Mouse (Mus musculus) CD8-positive naive resting alpha-beta T cell, adult 2 months (primary cell): ENCODE measurements around the gene Pex11a.
A peak's percentile ranks its signal among the peaks of the same experiment; 100 is the strongest.

Experiments
- DNase-seq, 2 experiments: peaks; one replicate each; pipeline ENCODE4 v3.0.0; 2022; ENCODE audit warnings: low read depth in 2 of 2, low spot score in 2 of 2

Pex11a gene

GRCm38 (mm10) chr7:79740279-79740678 is 2.7 kb downstream of the Pex11a start:
- no peak for DNase-seq

- DNase-seq = no peak
These were observed 4.0 kb downstream of the Pex11a start for GRCm38 (mm10) chr7:79738913-79739312.

GRCm38 (mm10) chr7:79736511-79736910 is 6.4 kb downstream of the Pex11a start:
- DNase-seq = no peak

GRCm38 (mm10) chr7:79734563-79734962 is 8.4 kb downstream of the Pex11a start:
- DNase-seq = no peak

- DNase-seq = no peak
These were observed 10.3 kb downstream of the Pex11a start, which contains the start of gene Plin1 for GRCm38 (mm10) chr7:79732622-79733021. TSS of gene Plin1 (minus strand) at chr7:79732903.

- no peak for DNase-seq
These were observed 11.5 kb downstream of the Pex11a start for GRCm38 (mm10) chr7:79731438-79731837.

- DNase-seq = no peak
These were observed 13.1 kb downstream of the Pex11a start for GRCm38 (mm10) chr7:79729743-79730370.

GRCm38 (mm10) chr7:79729169-79729568 is 13.8 kb downstream of the Pex11a start:
- DNase-seq = peak; percentile 56 to 67

- peak; percentile 56 to 76 for DNase-seq
These were observed 14.7 kb downstream of the Pex11a start for GRCm38 (mm10) chr7:79728219-79728618.

GRCm38 (mm10) chr7:79727091-79727490 is 15.8 kb downstream of the Pex11a start:
- peak; percentile 32 to 45 for DNase-seq

- DNase-seq = peak; percentile 44 to 46
These were observed 21.4 kb downstream of the Pex11a start for GRCm38 (mm10) chr7:79721386-79721977.

GRCm38 (mm10) chr7:79715187-79715981 is 27.5 kb downstream of the Pex11a start, which contains the start of gene Kif7:
TSS of gene Kif7 (minus strand) at chr7:79715720.
- peak; percentile 27 to 39 for DNase-seq

- DNase-seq = no peak
These were observed 32.1 kb downstream of the Pex11a start for GRCm38 (mm10) chr7:79710831-79711230.

GRCm38 (mm10) chr7:79710130-79710607 is 32.8 kb downstream of the Pex11a start:
- no peak for DNase-seq

GRCm38 (mm10) chr7:79705210-79705609 is 37.7 kb downstream of the Pex11a start:
- no peak for DNase-seq

- DNase-seq = no peak
These were observed 40.2 kb downstream of the Pex11a start for GRCm38 (mm10) chr7:79702755-79703154.

GRCm38 (mm10) chr7:79696495-79696894 is 46.4 kb downstream of the Pex11a start:
- DNase-seq = no peak
